Mouse (Mus musculus) testis, adult 2 months (tissue): ENCODE measurements at regions not wholly inside any gene's neighbourhood (a gene's known extent, or its start where the extent isn't known, plus 50 kb on each side); places are given as distances from the start of the nearest gene placed in this dataset.

Experiments used
- CTCF ChIP-seq: fragments of 200-500 bp; IDR thresholded peaks from 2 replicates; pipeline ENCODE4 v1.5.1; 2012; ENCODE audit warnings: low read depth, mild to moderate bottlenecking, inconsistent platforms, low read length, moderate library complexity; ENCODE audit not compliant: control insufficient read depth, insufficient read depth, insufficient replicate concordance
- POLR2A ChIP-seq: fragments of 200-500 bp; IDR thresholded peaks from 2 replicates; pipeline ENCODE4 v1.6.1; 2012; ENCODE audit warnings: low read depth, mild to moderate bottlenecking, inconsistent platforms, low read length, moderate library complexity; ENCODE audit not compliant: control insufficient read depth

GRCm38 (mm10) chr14:76907941-76908340 is 128.6 kb upstream of the Ccdc122 start:
- TF ChIP-seq POLR2A (no peak), CTCF (no peak)
